Mouse (Mus musculus): ENCODE data around the gene Sec11a.

Gene Sec11a

DNA sequence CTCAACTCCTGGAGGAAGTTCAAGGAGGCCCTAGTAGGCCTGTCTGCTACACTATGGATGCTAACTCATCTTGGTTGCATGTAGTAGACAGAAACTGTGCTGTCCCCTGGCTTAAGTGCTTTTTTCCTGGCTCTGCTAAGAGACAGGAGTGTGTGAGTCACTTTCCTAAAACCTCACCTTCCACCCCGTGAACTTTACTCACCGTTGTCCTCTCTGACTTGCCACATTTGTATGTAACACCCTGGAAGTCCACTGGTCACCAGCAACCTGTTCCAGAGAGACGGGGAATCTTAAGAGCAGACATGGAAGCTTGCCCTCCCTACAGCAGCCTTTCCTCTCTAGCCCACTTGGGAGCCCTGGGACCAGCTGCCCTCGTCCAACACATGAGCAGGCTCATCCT, 49.9 kb downstream of the Sec11a start:
- DNase-seq (ENCODE audit: low spot score in 2 of 2) = no peak

DNA sequence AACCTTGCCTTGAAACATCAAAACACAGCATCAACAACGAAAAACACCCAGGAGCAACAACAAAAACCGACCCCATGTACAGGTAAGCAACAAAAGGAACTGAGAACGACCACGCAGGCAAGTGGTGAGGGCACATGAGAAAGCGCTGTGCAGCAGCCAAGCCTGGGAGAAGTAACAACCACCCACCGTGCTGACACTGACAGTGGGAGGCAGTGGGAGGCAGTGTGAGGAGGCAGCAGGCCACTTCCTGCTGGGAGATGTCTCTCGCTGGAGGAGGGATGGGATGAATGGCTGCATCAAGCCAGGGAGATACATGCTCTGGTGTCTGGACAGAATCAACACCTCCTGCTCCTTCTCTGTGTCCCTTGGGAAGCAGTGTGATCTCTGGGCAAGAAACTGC, 50.4 kb downstream of the Sec11a start:
- no peak for DNase-seq (ENCODE audit: low spot score in 2 of 2)

DNA sequence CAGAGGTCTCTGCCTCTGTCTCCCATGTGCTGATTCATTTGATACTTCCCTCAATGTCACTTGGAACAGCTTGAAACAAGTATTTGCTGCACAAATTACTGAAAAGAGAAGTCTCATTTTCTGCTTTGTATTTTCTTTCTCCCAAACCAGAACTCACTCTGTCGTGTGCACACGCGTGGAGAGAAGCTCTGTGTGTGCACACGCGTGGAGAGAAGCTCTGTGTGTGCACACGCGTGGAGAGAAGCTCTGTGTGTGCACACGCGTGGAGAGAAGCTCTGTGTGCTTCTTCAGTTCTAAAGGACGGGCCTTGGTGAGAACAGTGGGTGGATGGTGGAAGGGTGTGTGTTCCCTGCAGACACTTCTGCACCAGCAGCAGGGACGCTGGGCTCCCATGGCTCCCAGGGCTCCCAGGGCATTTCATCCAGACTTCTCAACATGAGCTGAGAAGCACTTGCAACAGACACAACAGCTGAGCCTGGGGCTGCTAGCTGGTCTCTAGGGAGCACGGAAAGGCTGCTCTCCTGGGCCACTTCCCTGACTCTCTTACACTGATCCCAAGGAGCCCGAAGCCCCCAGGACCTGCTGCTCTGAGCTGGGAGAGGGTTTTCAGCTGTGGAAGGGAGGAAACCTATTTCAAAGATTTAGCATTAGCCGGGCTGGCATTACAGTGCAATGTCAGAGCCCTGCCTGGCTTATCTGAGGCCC, 52.6 kb downstream of the Sec11a start:
- no peak for DNase-seq (ENCODE audit: low spot score in 2 of 2)

DNA sequence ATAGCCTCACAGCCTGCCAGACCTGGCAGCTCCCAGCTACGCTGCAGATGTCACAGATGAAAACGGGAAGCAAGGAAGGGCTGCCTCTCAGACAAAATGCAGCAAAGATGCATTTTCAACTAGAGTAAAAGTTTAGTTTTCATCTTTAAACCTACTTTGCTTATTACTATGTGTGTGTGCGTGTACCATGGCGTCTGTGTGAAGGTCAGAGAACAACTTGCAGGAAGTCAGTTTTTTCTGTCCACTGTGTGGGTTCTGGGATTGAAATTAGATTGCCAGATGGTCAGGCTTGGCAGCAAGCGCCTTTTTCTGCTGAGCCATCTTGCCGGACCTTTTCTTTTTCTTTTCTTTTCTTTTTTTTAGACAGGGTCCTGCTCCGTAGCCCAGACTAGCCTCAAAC, 53.4 kb downstream of the Sec11a start:
- no peak for DNase-seq (ENCODE audit: low spot score in 2 of 2)

DNA sequence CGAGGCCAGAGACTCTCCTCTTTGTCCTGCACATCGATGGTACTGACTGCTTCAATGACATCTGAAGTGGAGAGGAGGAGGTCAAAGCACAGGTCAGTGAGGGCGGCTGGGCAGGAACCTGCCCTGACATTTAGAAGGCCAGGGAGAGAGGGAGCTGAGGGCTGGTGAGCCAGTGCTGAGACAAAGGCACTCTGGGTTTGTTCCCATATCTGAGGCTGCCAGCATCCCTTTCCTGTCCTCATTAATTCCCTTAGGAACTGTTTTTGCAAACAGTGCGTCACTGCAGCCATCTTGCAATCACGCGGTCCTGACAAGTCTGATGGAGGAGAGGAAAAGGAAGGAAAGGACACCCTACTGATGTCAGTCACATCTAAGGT, 53.8 kb downstream of the Sec11a start:
- no peak for DNase-seq (ENCODE audit: low spot score in 2 of 2)

DNA sequence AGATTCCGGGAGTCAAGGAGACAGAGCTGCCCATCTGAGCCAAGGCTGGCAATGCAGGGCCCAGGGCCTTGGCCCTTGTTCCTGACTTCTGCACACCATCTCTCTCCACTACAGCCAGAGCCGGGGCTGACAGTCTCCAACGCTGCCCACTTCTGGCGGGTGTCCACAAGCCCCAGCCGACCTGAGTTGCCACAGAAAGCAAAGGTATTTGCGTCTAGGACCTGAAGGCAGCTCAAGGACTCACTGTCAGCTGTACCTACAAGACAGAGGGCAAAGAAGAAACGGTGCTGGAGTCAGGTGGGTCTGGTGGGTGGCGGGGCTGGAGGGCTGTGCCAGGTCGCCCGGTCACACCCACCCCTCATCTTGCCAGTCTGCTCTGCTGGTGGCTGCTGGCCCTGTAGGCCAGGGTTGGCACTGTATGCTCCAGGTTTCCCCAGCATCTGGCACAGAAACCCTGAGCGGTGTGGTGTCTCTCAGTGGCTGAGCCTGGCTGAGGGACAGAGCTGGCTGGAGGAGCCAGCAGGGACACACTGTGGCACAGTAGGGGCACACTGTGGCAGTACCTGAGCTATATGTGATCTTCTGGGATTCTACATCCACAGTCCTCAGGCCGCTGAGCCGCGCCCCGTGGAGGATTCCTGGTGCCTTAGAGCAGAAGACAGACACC, 54.4 kb downstream of the Sec11a start:
- DNase-seq (ENCODE audit: low spot score in 2 of 2) = no peak

DNA sequence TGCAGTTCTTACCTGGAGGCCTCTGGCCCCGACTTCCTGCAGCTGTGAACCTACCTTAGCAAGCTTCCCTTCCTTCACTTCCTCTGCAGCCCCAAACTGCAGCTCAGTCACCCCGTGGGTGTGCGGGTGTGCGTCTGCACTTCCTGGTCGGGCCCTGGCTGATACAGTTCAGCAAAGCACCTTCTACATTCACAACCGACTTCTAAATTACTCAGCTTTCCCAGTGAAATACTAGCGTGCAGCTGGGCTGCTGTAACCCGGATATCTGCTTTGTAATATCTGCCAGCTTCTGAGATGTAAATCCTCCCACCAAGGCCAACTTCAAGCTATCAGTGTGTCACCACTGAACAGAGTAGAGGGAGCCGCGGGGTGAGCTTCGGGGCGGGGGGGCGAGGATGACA, 57.7 kb downstream of the Sec11a start:
- DNase-seq (ENCODE audit: low spot score in 2 of 2) = no peak

DNA sequence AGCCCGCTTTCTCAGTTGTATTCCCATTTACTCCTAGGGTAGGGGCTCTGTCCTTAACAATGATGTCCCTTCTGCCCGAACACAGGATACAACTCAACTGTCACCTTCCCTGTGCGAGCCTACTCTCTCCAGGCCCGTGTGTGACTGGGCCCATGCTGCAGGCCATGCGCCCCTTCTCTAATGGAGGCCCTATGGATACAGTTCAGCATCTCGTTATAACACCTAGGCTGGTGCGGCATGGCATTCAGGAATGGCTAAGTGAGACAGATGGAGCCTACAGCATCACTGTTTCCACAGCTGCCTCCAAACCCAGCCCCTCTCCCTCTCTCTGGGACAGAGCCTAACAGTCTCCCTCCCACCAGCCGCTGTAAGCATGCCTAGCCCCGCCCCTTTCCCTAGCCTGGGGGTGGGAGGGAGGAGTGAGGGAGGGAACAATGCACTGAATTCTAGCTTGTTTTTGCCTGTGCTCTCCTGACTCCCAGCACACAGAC, 58.5 kb downstream of the Sec11a start:
- no peak for DNase-seq (ENCODE audit: low spot score in 2 of 2)

DNA sequence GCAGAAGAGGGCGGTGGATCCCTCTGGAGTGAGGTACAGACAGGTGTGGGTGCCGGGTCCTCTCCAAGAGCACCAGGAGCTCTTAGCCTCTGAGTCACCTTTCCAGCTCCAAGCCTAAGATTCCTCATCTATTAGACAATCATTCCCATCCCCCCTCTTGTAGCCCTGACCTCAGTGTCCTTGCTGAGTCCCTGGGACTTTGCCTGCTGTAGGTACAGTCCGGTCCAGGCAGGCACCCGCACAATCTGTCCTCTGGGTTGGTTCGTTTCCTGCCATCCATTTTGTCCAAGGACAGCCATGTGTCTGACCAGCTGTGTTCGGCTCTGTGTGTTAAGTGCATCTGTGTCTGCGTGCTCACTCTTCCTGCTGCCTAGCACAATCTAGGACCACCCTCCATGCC, 59.0 kb downstream of the Sec11a start:
- DNase-seq (ENCODE audit: low spot score in 2 of 2) = no peak

DNA sequence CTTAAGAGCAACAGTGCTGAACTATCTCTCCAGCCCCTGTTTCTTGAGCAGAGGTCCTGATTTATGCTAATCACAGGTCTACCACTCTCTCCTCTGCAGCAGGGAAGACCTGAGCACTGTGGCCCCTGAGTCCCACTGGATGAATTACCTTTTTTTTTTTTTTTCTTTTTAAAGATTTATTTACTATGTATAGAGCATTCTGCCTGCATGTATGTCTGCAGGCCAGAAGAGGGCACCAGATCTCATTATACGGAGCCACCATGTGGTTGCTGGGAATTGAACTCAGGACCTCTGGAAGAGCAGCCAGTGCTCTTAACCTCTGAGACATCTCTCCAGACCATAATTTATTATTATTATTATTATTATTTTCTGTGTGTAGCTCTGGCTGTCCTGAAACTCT, 61.9 kb downstream of the Sec11a start:
- no peak for DNase-seq (ENCODE audit: low spot score in 2 of 2)

DNA sequence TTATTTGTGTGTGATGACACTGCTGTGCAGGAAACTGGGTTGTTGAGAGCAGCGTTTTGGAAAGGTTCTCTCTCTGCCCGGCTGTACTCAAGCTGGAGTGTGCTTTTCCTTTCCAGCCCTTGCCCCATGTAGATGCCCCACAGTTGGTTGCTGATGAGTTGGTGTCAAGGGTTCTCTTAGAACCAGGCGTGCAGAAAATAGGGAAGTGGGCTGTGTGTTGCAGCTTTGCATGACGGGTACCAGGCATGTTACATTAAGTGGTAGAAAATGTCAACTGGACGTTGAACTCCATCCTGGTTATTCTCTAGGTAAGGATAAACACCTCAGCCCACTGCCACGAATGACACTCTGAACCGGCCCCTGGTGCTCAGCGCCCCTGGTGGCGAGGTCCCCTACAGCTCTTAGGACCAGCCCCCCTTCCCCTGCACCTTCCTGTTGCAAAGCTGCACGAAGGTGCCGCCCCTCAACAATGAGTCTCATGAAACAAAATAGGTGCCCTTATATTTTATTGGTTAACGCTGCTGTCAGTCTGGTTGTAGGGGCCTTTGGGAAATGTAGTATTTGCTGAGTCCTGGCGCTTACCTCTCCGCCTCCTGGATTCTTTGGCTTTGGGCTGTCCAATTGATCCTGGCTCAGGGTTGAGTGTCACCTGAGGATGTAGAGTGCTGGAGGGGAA, 64.6 kb downstream of the Sec11a start:
- peak in 1 of 2 experiments; percentile 20 for DNase-seq (ENCODE audit: low spot score in 2 of 2)

DNA sequence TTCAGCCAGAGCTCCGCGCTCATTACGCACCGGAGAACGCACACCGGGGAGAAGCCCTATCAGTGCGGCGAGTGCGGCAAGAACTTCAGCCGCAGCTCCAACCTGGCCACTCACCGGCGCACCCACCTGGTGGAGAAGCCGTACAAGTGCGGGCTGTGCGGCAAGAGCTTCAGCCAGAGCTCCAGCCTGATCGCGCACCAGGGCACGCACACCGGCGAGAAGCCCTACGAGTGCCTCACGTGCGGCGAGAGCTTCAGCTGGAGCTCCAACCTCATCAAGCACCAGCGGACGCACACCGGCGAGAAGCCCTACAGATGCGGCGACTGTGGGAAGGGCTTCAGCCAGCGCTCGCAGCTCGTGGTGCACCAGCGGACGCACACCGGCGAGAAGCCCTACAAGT, 71.9 kb downstream of the Sec11a start:
- DNase-seq (ENCODE audit: low spot score in 2 of 2) = no peak

DNA sequence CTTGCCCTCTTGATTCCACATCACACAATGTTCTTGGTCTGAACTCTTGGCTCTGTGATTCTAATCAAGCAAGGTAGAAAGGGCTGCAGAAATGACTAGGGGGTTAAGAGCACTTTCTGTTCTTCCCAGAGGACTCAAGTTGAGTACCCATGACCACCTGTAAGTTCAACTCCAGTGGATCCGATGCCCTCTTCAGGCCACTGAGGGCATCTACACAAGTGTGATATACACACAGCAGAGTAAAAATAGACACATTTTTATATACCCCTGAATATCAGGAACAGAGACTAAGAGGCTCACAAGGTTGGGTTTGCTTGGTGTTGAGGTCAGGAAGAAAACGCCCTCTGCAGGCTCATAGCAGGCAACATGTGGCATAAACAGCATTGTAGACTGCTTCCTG, 73.9 kb downstream of the Sec11a start:
- DNase-seq (ENCODE audit: low spot score in 2 of 2) = no peak

DNA sequence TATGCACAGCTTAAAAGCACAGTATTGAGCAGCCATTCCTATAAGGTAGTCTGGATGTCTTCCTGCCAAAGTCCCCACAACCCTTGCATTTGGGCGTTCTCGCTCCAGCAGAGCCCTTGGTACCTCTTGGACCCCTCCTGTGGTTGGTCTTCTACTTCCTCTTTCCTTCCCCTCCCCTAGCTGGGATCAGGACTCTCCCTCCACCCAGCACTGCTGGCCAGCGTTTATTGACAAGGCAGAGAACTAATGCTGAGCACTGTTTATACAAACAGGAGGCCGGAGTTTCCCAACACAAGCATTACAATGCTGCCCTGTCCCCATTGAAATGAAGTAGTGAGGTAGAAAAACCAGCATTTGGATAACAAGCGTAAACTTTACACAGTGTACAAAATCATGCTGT, 74.5 kb downstream of the Sec11a start:
- DNase-seq (ENCODE audit: low spot score in 2 of 2) = no peak

DNA sequence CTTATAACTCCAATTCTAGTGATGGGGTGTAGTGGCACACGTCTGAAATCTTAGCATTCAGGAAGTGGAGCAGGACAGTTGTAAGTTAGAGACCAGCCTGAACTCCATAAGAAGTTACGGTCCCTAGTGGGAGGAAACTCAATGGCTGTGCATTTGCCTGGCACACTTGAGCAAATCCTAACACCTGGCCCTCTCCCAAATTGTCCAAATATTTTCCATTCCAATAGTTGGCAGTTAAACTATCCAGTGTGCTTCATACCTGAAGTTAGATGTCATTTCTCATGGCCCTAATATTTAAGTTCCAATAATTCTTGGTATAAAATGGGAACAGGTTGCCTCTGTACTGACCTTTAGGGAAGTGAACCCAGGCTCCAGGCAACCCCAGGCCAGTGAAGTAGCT, 78.9 kb downstream of the Sec11a start:
- DNase-seq (ENCODE audit: low spot score in 2 of 2) = no peak

DNA sequence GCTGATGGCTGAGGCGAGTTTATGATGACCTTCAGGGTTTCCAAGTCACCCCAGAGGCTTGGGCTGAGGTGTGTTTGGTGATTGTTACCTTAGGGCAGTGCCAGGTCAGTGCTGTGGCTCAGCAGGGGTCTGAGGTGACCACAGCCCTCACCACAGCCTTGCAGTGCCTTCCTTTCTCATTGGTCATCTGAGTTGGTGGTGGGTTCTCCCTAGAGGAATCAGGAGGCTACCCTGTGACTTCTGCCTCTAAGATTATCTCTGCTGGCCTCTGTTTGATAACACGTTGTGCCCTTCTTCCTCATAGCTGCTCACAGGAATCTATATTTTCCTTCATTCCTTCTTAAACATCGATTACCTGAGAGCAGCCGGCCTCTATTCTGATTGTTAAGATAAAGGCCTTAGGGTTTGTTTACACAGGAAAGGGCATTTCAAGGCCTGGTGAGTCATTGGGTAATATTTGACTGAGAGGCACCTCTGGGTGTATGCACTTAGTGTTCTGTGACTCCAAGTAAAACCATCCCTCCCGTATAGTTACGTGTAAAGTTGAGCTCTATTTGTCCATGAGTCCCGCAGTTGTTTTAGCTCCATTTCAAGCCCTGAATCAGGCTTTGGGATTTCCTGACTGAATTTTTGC, 80.9 kb downstream of the Sec11a start:
- no peak for DNase-seq (ENCODE audit: low spot score in 2 of 2)

DNA sequence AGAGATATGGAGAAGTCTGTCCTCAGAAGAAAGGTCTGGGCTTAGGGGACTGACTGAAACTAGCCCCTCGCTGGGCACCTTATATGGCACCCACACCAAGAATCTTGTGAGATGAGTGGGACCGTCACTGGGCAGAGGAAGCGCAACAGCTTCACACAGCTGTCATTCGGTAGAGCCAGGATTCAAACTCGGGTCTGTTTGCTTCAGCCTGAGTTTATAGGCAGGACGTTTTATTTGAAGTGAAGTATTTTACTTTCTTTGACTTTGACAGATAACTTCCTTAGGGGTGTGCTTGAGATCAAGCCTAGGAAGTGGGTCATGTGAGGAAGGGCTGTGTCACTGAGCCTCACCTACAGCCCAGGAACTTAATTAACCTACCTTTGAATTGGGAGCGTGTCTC, 82.1 kb downstream of the Sec11a start:
- no peak for DNase-seq (ENCODE audit: low spot score in 2 of 2)

DNA sequence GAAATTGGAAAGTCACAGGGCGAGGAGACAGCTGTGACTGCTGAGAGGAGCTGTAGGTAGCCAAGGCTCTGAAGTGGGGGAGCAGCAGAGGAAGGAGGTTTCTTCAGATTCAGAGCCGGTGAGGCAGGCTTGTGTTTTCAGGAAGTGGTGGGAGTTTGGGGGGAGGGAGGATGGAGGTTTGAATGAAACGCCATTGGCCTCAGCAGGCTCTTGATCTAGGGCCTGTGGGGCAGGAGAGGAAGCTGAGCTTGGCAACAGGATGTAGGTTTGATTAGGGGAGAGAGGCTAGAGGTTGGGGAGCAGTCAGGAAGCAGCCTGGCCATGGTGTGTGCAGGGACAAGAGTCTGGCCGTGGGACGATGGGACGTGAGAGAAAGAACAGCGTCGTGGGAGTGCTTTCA, 82.7 kb downstream of the Sec11a start:
- DNase-seq (ENCODE audit: low spot score in 2 of 2) = no peak

DNA sequence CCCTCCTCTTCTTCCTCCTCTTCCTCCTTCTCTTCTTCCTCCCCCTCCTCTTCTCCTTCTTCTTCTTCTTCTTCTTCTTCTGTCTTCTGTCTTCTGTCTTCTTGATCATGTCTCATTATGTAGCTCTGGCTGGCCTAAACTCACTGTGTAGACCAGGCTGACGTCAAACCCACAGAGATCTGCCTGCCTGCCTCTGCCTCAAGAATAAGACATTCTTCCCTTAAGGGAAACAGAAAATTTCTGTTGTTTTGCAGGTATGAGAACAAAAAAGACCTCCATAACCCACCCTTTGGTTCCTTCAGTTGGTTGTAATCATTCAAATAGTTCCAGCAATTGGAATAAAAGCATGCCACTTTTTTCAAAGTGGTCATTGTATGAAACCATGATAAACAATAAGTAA, 83.4 kb downstream of the Sec11a start:
- no peak for DNase-seq (ENCODE audit: low spot score in 2 of 2)

DNA sequence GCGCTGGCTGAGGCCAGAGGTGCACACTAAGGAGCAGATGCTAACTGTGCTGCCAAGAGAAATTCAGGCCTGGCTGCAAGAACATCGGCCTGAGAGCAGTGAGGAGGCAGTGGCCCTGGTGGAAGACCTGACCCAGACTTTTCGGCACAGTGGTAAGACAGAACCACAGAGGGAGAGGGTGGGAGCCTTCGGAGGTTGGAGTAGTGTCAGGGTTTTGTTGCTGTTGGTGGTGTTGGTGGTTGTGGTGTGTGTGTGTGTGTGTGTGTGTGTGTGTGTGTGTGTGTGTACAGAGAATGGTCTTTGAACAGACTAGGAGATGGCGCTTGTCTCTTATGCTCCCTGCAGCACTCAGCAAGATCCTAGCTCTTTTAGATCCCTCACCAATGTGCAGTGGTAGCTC, 84.1 kb downstream of the Sec11a start:
- no peak for DNase-seq (ENCODE audit: low spot score in 2 of 2)

DNA sequence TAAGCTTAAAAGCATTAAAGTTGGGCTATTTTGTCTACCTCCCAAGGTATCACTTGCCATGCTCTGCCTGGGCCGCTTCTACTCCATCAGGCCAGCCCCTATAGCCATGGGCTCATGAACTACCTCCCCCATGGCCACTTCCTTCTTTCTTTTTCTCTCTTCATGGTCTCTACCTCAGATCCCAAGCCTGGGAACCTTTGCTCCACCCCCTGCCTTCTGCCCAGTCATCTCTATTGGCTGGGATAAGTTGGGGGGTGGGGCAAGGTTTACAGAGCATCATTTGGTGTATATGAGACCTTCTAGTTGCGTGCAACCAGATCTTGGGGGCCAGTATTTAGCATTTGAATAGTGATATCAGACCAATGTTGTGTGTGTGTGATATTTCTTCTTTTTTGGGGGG, 85.1 kb downstream of the Sec11a start:
- no peak for DNase-seq (ENCODE audit: low spot score in 2 of 2)

DNA sequence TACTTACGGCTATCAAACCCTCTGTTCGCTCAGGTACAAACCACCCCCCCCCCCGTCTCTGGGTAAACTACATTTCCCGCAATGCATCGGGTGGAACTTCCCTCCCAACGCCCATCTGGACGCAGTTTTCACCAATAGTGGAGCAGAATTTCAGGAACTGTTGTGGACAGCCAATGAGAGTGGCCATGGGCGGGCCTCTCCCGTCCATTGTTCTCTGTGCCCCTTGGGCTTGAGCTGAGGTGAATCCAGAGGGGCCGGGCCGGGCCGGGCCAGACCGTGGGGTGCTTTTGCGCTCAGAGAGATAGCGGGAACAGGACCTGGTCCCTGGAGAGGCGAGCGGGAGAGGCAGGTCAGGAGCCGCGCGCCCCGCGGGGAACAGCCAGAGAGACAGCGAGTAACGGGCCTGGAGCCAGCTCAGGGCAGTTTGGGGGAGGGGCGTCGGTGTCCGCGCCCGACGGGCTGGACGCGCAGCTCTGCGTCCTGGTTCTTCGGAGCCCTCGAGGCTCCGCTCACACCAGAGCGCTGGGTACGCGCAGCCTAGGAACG, 86.8 kb downstream of the Sec11a start, which contains the start of gene Zscan2:
Gene Zscan2 (plus strand): TSS at position 192 of the 546 bp plus-strand sequence.
- DNase-seq (ENCODE audit: low spot score in 2 of 2) = peak; percentile 90 to 91

Data from urinary bladder, postnatal 36 days (tissue).